Mouse (Mus musculus) heart, postnatal 14 days (tissue): Measurements from ENCODE around the gene Ercc2. TPM values are rescaled to one million over a fixed set of nuclear protein-coding genes. Genes with fewer than 3 reads are reported as not detected.

Experiments
- DNase-seq, 2 experiments: peaks; one replicate each; pipeline ENCODE4 v3.0.0; 2021 to 2022
- intact Hi-C: fragments of 180-260 bp; cut with DNase I; formaldehyde crosslinking; loops from one replicate; pipeline ENCODE4 v1.15.1; 2025
- total RNA-seq, 2 experiments: library from RNA; stranded (reverse); gene quantifications; 2 replicates each; pipeline ENCODE4 v1.2.3; 2021

The Ercc2 gene
- total RNA-seq, 2 experiments from 2014 or later: 12.4 to 15.7 TPM

GRCm38 (mm10) chr7:19358634-19359033 lies 23.2 kb upstream of the Ercc2 start:
- DNase-seq: no peak
- intact Hi-C loops: no loop called here

GRCm38 (mm10) chr7:19359299-19359891 lies 22.4 kb upstream of the Ercc2 start, which contains the start of the genes Cd3eap and Ppp1r13l:
TSS of gene Cd3eap (minus strand) at chr7:19359483.
TSS of gene Ppp1r13l (plus strand) at chr7:19359749.
- intact Hi-C loops: no loop called here
- peak; percentile 86 to 90 for DNase-seq

- intact Hi-C loops: loop anchor here (5.0 kb wide), 1 partner anchor 63 kb away; no protein-coding TSS in a partner anchor
- DNase-seq: peak; percentile 68 to 75
Observed at GRCm38 (mm10) chr7:19359892-19360641, 21.7 kb upstream of the Ercc2 start.

GRCm38 (mm10) chr7:19360944-19361343 lies 20.9 kb upstream of the Ercc2 start:
- intact Hi-C loops: loop anchor here (5.0 kb wide), 1 partner anchor 64 kb away; no protein-coding TSS in a partner anchor
- peak; percentile 89 to 91 for DNase-seq

- intact Hi-C loops: loop anchor here (5.0 kb wide), 1 partner anchor 64 kb away; no protein-coding TSS in a partner anchor
- peak; percentile 87 to 88 for DNase-seq
Observed at GRCm38 (mm10) chr7:19361720-19362119, 20.1 kb upstream of the Ercc2 start.

GRCm38 (mm10) chr7:19362276-19362675 lies 19.5 kb upstream of the Ercc2 start:
- DNase-seq: peak; percentile 25 to 27
- intact Hi-C loops: loop anchor here (5.0 kb wide), 1 partner anchor 65 kb away; no protein-coding TSS in a partner anchor

GRCm38 (mm10) chr7:19363881-19364280 lies 17.9 kb upstream of the Ercc2 start:
- intact Hi-C loops: loop anchor here (5.0 kb wide), 1 partner anchor 67 kb away; no protein-coding TSS in a partner anchor
- peak; percentile 85 to 86 for DNase-seq

- intact Hi-C loops: no loop called here
- no peak for DNase-seq
Observed at GRCm38 (mm10) chr7:19365376-19365775, 16.4 kb upstream of the Ercc2 start.

- intact Hi-C loops: no loop called here
- DNase-seq: peak; percentile 47 to 63
Observed at GRCm38 (mm10) chr7:19368380-19368779, 13.4 kb upstream of the Ercc2 start.

GRCm38 (mm10) chr7:19369823-19370425 lies 11.9 kb upstream of the Ercc2 start:
- intact Hi-C loops: no loop called here
- DNase-seq: peak; percentile 69 to 76

- no peak for DNase-seq
- intact Hi-C loops: no loop called here
Observed at GRCm38 (mm10) chr7:19373367-19373766, 8.4 kb upstream of the Ercc2 start.

- DNase-seq: no peak
- intact Hi-C loops: no loop called here
Observed at GRCm38 (mm10) chr7:19375368-19375767, 6.4 kb upstream of the Ercc2 start.

- DNase-seq: no peak
- intact Hi-C loops: no loop called here
Observed at GRCm38 (mm10) chr7:19376019-19376418, 5.8 kb upstream of the Ercc2 start.

GRCm38 (mm10) chr7:19378049-19378448 lies 3.8 kb upstream of the Ercc2 start:
- no peak for DNase-seq

GRCm38 (mm10) chr7:19382166-19382541 lies 344 bp downstream of the Ercc2 start:
- peak in 1 of 2 experiments; percentile 42 for DNase-seq
- intact Hi-C loops: no loop called here

More at GRCm38 (mm10) chr7:19378049-19378448, 3.8 kb upstream of the Ercc2 start:
- intact Hi-C loops: no loop called here

- intact Hi-C loops: no loop called here
- DNase-seq: no peak
Observed at GRCm38 (mm10) chr7:19383708-19384107, 1.9 kb downstream of the Ercc2 start.

GRCm38 (mm10) chr7:19388699-19389413 lies 7.0 kb downstream of the Ercc2 start:
- intact Hi-C loops: no loop called here
- DNase-seq: no peak

GRCm38 (mm10) chr7:19394484-19394883 lies 12.7 kb downstream of the Ercc2 start:
- no peak for DNase-seq
- intact Hi-C loops: no loop called here

- peak; percentile 39 to 48 for DNase-seq
- intact Hi-C loops: loop anchor here (10.0 kb wide), 1 partner anchor 305 kb away; no protein-coding TSS in a partner anchor
Observed at GRCm38 (mm10) chr7:19399496-19400280, 17.9 kb downstream of the Ercc2 start.
